Mouse (Mus musculus) B cell, adult 2 months (primary cell): Measurements from ENCODE around the gene Cebpg.

Experiments
- DNase-seq, 2 experiments: peaks; one replicate each; pipeline ENCODE4 v3.0.0; 2022

The Cebpg gene

GRCm38 (mm10) chr7:35053161-35053560 is 3.2 kb downstream of the Cebpg start:
- DNase-seq, result no peak

DNA sequence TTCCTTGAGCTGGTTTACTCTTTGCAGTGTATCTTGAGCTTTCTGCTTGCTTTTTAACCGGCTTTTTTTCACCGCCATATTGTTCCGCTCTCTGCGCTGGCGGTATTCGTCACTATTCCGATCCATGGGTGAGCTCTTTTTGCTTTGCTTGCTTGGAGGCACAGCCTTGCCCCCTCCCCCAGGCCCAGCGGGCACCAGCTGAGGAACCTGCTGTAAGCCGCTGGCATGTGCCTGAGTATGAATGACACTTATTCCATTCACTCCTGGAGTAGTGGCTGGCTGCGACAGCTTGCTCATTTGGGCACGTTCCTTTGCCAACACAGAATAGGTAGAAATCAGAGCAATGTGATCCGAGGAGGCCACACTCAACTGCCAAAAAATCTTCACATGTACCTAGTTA is 5.8 kb downstream of the Cebpg start:
- DNase-seq, result no peak

DNA sequence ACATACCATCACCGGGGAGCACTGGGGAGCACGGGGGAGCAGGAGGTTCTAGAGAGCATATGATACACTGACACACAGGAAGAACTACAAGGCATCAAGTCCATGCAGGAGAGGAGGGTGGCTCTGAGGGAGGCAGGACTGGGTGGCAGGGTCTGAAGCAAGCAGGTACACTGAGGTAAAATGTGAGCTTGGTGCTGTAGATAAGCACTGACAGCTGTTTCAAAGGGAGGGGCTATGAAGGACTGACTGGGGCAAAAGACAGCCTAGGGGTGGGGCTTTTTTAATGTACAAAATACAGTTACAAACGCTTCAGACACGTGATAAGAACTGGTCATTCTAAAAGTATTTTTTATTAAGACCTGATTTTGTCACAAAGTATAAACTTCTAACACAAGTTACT is 10.3 kb downstream of the Cebpg start:
- DNase-seq, result no peak

DNA sequence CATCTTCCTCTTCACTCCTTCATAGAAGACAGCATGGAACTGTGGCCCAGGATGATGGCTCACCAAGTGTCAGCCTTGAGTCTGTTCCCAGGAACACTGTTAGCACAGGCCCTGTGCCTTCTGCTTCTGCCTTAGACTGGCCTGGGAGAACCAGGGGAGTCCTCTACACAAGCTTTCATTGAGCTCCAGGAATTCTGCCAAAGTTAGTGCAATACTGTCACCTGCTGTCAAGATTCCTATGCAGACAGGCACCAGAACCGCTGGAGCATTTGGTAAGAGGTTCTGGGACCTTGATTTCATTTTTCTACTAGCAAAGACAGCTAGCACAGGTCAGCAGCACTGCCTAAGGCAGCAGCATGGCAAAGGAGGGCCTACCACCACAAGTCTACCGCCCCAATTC is 11.7 kb downstream of the Cebpg start:
- no peak for DNase-seq

- no peak for DNase-seq
These were observed 13.0 kb downstream of the Cebpg start for GRCm38 (mm10) chr7:35043266-35043817.

DNA sequence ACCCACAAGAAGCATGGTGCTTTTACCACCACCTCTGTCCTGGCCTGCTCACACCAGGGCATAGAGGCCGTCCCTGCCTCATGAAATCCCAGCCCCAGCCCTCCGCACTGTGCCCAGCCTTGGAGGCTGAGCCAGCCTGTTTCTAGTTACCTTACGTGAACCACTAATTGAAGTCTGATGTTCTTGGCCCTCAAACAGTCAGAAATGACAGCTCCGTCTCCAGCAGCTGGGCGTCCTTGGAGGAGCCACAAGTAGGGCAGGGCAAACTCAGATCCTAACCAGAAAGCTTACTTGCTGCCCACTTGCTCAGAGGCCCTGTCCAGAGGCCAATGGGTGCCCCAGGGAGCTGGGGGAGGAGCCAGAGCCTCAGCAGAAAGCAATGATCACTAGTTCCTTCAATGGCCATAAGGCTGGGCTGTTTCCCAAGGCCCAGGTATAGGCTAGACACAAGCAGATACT is 13.6 kb downstream of the Cebpg start:
- no peak for DNase-seq

GRCm38 (mm10) chr7:35042209-35042554 is 14.2 kb downstream of the Cebpg start:
- DNase-seq, result no peak

DNA sequence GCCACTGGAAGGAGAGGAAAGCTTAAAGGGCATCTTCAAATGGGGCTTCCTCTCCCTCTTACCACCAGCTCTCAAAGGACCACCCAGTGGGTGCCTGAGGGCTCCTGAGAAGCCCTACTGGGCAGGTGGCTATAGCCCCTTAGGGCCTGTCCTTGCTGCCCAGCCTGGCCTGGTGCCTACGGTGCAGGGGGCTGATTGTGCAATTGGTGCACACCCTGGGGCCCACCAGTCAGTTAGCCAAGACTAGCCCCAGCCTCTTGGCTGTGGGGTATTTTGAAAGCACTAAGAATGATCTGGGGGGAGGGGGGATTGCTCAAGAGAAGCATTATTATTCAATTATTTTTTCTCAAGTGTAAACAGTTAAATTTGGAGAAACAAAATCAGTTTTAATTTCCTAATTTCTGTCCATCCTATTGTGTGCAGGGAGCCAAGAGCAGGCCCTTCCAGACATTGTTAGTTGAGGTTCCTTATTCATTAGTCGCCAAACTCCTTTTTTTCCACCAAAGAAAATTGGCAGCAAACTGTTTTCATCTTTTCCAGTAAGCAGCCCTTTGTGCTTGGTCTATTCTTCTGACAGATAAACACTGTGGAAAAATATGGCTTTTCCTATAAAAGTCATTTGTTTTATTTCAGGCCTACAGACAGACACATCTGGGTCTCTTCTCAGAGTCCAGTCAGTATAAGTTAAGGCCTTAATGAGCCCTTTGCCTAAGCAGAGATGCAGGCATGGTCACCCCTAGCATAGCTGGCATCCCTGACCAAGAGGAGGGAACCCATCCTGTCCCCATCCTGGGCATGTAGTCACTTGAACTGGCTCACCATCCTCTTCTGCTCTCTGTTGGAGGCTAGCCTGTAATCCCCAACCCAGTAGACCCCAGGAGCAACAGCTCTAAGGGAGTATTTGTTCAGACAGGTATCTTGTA is 14.8 kb downstream of the Cebpg start:
- DNase-seq, result no peak

GRCm38 (mm10) chr7:35040176-35040972 is 16.0 kb downstream of the Cebpg start:
- DNase-seq, result no peak

DNA sequence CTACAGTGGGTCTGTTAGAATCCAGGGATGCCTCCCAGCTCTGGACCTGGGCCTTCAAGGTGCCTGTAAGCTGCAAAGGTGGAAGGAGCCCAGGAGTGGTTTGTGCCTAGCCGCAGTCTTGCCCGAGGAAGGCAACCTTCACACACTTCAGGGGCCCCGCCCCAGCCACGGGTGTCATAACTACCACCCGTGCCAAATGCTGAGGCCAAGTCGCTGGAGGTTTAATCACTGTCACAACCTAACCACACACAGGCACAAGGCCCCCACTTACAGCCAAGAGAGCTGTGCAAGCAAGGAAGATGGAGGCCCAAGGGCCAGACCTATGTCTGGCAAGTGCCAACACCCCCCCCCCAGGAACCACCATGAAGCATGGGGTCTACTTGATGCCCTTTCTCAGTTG is 19.0 kb downstream of the Cebpg start:
- DNase-seq, result no peak

DNA sequence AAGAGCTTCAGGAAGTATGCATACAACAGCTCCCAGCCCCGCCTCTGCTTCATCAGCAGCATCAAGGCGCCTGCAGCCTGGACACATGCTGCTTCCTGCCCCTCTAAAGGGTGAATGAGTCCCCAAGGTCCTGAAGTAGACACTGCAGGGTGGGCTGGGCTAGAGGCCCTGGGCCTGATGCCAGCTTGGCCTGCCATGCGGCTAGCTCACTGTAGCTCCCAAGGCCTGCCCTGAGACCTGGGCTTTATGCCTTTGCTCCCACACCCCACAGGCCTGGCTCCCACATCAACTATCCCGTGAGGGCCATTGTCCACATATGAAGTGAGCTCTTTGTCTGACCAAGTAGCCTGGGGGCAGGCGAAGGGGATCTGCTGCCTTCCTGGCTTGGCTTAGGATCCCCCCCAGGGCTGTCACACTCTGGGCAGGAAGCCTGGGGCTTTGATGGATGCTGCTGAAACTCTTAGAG is 20.1 kb downstream of the Cebpg start:
- no peak for DNase-seq

DNA sequence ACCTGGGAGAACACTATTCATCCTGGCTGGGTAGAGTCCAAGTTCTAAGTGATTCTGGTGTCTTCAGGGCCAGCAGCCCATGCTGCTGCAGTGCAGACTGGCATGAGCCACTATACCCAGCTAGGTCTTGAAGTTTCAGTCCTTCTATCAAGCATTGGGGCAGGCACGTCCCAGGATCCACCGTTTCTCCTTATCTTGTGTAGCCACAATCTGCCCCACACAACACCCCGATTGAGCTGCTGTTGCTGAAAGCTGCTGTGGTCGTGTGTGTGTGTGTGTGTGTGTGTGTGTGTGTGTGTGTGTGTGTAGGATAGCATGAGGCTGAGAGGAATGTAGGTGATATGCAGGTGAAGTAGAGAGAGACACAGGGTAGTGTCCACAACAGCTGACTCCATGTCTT is 20.8 kb downstream of the Cebpg start:
- no peak for DNase-seq

- DNase-seq, result no peak
These were observed 21.2 kb downstream of the Cebpg start for GRCm38 (mm10) chr7:35035141-35035553.

DNA sequence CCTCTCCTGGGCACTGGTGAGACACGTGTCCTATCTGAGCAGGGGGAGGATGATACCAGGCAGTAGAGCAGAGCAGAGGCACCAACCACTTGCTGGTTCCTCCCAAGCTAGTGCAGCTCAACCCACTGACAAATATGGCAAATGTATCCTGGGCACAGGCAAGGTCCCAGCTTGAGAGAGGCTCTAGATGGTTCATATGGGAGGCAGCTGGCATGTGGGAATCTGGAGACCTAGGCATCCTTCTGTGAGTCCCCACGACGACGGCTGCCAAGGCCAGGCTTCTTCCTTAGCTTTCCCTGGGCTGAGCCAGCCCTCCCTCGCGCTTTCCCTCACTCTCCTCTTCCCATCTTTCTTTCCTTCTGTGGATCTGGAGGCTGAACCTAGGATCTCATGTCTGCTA is 25.8 kb downstream of the Cebpg start:
- DNase-seq, result no peak

DNA sequence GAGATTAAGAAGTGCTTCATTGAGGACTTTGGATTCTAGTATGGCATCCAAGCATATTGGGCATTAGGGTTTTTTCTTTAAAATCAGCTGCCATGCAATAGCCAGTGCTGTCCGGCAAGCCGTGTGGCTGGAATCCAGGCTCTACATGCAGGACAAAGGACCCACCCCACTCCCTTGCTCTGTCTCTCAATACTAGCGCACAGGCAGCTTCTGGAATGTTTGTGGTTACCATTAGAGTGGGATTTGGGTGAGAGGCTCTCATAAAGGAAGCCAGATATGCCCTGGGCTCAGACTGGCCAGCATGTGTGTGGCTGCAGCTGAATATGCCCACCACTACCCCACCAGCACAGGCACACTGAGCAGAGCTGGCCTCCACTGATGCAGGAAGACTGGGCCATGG is 26.7 kb downstream of the Cebpg start:
- DNase-seq, result no peak

DNA sequence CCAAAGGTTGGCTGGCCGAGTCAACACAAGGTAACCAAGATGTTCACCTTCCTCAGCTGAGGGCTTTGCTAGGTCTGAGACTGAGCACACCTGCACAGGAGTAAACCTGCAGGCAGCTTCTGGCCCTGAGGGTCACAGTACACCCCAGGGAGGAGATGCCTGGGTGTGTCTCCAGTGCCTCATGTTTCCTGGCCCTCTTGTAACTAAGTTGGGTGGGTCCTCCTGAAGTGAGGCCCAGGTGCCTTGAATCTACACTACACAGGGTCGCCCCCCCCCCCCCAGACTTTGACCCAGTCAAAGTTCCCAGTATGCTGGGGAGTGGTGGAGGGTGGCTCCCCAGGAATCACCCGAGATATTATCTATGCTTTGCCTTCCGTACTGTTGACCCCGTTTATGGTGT is 27.1 kb downstream of the Cebpg start:
- no peak for DNase-seq

DNA sequence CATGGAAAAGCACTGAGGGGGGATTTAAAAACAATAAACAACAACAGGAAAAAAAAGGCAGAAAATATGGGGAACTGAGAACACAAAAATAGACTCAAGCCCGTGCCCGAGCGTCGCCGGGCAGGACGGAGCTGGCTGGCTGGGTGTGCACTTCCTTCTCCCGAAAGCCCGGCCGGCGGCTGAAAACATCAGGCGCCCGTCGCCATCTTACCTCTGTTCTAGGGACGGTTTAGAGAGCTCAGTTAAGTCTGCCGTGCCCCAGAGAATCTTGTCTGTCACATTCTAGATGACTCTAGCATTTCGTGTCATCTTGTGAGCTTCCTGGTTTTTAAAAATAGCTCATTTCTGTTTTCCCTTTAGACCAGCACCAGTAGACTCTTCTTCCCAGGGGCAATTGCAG is 27.8 kb downstream of the Cebpg start:
- peak in 1 of 2 experiments; percentile 9 for DNase-seq

GRCm38 (mm10) chr7:35027801-35028420 is 28.5 kb downstream of the Cebpg start:
- no peak for DNase-seq

DNA sequence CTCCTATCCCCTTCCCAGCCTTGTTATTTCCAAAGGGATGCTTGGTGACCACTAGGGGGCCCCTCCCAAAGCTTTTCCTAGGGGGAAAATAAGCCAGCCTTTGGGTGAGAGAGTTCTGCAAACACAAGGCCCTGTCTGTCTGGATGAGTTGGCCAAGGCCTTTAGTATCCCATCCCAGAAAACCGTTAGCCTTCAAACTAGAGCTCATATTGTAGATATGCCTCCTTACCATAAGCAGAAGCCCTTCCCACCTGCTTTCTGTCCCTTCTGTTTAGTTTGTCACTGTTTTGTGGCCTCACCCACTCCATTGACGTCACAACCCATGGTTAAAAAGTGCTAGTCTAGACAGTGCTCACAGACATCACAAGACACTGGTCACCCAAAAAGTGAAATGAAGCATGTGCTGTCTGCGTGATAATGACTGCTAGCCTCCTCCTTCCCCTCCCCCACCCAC is 29.5 kb downstream of the Cebpg start:
- no peak for DNase-seq

GRCm38 (mm10) chr7:35026276-35026630 is 30.1 kb downstream of the Cebpg start:
- no peak for DNase-seq

DNA sequence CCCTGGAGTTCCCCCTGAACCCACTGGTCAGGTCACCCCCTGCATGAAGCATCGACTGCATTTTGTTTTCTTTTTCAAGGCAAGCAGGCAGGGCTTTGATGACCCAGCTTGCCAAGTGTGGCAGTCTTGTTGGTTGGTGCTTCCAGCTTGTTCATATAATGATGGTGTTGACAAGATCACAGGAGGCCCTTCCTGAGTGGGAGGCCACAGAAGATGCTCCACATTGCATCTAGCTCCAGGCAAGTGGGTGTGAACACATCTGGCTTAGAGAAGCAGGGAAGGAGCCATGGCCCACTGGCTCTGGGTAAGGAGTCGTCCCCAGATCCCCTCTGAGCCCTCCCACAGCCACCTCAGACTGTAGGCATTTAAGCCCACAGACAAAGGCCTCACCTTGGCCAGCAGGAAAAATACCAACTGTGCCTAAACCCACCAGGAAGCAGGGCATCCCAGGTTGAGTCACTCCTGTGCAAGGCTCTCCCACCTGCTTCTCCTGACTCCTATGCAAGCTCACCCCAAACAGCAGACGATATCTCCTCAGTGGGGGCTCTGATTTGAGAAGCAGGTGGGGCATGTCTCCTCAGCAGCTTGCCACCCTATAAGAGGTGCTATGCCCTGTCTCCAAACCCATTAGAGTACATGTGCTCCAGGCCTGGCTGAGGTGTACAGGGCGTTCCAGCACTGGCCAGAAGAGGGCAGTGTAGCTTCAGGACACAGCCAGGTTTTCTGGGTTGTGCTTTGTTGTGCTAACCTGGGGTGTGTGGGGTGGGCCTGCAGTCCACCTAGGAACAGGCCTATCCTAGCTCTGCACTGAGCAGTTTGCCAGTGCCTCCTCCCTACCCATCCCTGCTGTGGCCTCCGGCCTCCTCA is 30.7 kb downstream of the Cebpg start:
- peak; percentile 79 to 80 for DNase-seq

GRCm38 (mm10) chr7:35024426-35024825 is 31.9 kb downstream of the Cebpg start:
- no peak for DNase-seq
